Mouse (Mus musculus) frontal cortex, adult 2 months (tissue): ENCODE data around the gene Cyth1. TPM values are rescaled to one million over a fixed set of nuclear protein-coding genes. Genes with fewer than 3 reads are reported as not detected.

Experiments used
- DNase-seq, 2 experiments: peaks; one replicate each; pipeline ENCODE4 v3.0.0; 2022; ENCODE audit warnings: low spot score in 1 of 2; ENCODE audit errors: extremely low spot score in 1 of 2
- polyA plus RNA-seq: library from polyadenylated mRNA; depleted of rRNA; stranded (reverse); fragments of >200 nt; gene quantifications from 2 replicates; pipeline ENCODE4 v1.2.3, GENCODE M21; 2012

The Cyth1 gene
- polyA plus RNA-seq, 1 experiment, result 90.1 TPM

- DNase-seq, result no peak
These were observed 46.5 kb downstream of the Cyth1 start for GRCm38 (mm10) chr11:118201833-118202409.

DNA sequence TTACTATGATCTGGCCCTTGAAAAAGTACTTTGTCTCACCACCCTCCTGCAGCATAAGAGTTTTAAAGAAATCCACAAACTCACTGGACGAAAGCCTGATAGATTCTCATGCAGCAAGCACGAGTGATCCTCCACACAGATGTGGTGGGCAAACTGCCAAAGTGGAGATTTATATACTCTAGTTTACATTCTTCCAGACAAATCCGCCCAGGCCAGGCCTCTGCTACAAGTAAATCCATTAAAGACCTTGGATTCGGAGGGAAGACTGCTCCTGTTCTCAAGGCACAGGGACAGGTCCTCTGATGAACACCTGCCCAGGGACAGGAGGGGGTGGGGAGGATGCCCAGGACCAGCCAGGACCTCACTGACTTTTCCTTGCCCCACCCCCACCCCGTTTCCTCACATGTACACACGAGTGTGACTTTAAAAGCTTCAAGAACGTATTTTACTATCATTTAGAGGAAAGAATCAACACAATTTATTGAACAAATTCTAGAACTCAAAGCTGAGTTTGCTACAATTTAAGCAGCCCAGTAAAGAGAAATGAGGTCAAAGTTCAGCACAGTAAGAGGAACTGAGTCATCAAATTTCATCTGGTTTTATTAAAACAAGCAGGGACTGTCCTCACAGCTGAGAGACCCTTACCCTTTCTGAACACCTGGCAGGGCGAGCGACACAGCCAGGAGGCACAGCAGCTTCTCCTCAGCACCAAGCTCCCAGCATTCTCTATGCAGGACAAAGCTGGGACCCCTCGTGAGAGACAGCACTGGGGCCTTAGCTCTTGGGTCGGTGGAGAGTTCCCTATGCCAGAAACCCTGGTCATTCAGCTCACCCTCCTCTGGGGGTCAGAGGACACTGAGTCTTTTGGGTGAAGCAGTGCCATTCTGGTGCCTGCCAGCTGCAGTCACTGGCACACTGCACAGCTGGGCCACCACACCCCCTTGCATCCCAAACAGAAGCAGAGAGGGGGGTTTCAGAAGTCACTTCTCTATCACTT lies 47.3 kb downstream of the Cyth1 start:
- no peak for DNase-seq

DNA sequence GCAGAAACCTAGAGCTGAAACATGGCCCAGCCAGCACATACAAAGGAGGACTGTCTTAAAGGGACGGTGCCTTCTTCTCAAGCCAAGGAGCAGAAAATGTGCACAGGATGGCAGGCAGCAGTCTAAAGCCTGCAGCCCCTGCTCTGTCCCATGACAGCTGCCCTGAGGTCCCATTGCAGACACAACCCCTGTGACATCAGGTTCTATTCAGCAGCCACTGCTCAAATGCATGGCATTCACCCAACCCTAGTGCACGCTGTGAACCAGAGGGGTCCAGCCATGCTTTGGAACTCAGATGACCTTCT lies 50.1 kb downstream of the Cyth1 start:
- DNase-seq, result no peak

GRCm38 (mm10) chr11:118197508-118198295 lies 50.7 kb downstream of the Cyth1 start:
- DNase-seq, result peak in 1 of 2 experiments; percentile 73

DNA sequence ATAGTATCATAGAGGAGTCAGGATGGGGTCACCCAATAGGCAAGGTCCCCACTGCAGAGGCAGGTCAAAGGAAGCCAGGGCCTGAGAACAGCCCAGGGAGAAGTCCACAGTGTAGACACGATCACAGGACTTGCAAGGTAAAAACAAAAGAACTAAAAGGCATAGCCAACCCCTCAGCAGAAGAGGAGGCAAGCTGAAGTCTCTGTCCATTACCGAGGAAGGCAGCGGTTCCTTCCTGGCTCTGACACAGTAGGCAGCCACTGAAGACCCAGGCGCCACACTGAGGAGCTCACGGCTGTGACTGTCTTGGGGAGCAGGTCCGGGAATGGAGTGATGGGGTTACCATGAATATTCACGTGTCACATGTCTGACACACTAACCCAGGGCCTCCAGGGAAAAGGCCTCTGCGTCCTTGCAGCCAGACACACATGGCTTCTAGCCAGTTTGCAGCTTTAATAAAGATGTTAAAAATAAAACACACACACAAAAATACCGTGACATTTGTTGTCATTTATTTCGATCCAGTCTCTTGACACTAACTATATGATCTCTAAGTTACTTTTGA lies 51.5 kb downstream of the Cyth1 start:
- DNase-seq, result no peak

DNA sequence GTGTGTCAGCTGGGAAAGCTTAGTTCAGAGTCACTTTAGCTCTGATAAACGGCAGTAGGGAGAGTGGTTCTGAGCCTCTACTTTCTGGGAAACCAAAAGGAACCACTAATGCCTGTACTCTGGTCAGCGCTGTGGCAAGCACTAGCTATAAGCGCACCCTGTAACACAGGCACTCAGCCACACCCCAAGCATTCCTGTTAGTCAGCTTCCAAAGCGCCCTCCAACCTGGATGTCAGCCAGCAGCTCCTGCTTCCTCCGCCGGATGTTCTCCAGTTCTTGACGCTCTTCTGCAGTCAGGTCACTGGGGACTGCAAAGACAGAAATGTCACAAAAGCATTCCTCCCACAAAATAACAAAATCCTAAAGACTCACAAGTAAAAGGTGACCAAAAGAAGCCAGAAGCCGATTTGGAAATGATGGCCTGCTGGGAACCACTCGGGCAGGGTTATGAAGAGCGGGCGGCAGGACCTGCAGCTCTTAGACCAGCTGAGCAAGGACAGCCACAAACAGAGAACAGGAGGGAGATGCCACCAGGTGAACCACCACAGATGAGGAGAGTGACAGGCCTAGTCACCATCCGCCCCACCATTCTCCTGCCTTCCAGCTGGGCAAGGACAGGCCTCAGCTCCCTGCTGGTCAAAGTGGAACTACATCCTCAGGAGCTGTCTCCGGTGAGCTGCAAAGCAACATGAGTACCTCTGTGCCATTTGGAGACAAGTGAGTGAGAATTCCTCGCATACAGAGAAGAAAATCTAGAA lies 54.8 kb downstream of the Cyth1 start:
- peak in 1 of 2 experiments; percentile 58 for DNase-seq

GRCm38 (mm10) chr11:118192973-118193372 lies 55.4 kb downstream of the Cyth1 start:
- no peak for DNase-seq

GRCm38 (mm10) chr11:118182768-118183167 lies 65.6 kb downstream of the Cyth1 start:
- no peak for DNase-seq

GRCm38 (mm10) chr11:118182353-118182752 lies 66.0 kb downstream of the Cyth1 start:
- DNase-seq, result peak in 1 of 2 experiments; percentile 50

DNA sequence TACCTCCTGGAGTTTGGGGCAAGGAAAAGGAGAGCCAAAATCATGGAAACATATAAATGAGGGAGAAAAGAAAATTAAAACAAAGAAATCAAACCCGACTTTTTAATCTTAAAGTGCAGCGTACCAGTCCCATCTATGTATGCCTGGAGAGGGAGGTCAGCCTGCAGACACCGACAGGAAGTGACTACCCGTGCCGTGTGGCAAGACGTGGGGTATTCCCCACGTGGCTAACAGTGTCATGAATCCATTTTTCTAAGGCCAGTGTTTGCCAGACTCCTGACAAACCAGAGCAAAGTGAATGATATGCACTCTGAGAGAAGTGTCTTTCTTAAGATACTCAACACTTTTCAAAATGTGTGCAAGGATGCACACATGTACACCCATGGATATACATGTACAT lies 68.2 kb downstream of the Cyth1 start:
- no peak for DNase-seq

- DNase-seq, result no peak
These were observed 70.2 kb downstream of the Cyth1 start for GRCm38 (mm10) chr11:118178236-118178635.

- DNase-seq, result no peak
These were observed 73.6 kb downstream of the Cyth1 start for GRCm38 (mm10) chr11:118174752-118175151.

DNA sequence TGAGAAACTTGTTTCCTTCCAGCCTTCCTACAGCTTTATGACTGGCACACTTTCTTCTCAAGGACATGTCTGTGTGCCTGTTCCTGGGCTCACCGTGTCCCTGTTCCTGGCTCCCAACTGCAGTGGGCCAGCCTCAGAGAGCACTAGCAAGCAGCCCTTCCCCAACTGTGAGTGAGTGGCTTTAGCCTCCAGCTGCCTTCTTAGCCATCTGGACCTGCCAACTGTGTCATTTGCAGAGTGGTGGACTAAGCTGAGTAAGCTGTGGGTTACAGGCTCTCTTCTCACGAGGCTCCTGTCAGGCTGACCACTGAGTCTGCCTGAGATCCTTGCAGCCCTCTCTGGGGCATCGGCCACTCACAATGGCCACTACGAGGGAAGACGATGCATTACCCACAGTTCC lies 75.6 kb downstream of the Cyth1 start:
- DNase-seq, result no peak

GRCm38 (mm10) chr11:118170333-118170732 lies 78.1 kb downstream of the Cyth1 start:
- DNase-seq, result no peak

GRCm38 (mm10) chr11:118168714-118169113 lies 79.7 kb downstream of the Cyth1 start:
- DNase-seq, result no peak

DNA sequence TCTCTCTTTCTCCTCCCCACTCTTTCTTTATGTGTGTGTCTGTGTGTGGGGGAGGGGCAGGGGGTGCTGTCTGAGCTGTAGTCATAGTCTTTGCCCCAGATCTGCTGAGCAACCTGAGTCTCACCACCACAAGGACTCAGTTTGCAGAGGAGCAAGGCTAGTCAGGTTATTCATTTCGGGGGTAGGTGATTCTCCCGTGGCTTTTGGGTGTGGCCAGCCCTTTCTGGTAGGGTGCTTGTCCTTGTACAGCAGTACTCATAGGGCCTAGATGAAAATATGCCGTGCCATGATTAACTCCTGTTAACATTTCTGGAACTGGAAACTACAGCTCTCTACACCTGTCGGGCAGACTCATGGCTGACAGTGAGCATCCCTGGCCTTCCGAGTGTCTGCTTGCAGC lies 81.8 kb downstream of the Cyth1 start:
- no peak for DNase-seq

- no peak for DNase-seq
These were observed 82.7 kb downstream of the Cyth1 start for GRCm38 (mm10) chr11:118165681-118166080.

DNA sequence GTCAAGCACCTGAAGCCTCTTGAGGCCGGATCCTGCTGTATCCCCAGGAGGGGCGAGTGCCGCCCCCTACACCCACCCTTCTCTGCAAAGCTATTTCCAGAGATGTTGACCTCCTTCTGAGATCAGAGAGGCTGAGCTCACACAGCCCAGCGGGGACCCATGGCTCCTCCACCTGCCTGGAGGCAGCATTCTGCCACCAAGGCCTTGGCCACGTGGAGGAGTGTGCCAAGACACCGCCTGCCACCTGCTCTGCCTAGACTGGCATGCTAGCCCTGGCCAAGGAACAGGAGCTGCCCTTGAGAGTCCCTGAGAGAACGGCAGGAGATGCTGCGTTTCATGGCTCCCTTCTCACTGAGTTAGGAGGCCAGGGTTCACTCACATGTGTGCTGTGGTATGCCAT lies 83.8 kb downstream of the Cyth1 start:
- DNase-seq, result no peak

DNA sequence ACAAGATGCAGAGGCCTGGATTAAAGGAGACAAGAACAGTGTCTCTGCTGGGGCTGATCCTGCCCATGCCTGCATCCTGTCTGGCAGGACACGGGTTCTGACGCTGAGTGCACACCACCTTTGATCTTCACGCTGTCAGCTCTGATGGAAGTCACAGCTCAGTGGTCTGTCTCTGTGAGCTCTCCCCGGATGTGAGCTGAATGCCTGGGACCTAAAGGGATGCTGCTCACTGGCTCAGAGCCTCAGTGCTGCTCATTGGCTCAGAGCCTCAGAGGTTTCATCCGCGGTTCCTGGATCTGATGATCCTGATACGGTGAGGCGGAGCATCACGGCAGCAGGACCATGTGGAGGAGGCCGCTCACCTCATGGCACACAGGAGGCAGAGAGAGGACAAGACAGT lies 86.1 kb downstream of the Cyth1 start:
- DNase-seq, result no peak

GRCm38 (mm10) chr11:118161240-118161639 lies 87.2 kb downstream of the Cyth1 start:
- no peak for DNase-seq
